Mouse (Mus musculus): ENCODE results near the gene Prps1.
"Not testable (repeated sequence)": the region's sequence is repeated elsewhere in the genome, so short reads cannot be mapped to it uniquely, and the experiment has no call there.

The Prps1 gene

DNA sequence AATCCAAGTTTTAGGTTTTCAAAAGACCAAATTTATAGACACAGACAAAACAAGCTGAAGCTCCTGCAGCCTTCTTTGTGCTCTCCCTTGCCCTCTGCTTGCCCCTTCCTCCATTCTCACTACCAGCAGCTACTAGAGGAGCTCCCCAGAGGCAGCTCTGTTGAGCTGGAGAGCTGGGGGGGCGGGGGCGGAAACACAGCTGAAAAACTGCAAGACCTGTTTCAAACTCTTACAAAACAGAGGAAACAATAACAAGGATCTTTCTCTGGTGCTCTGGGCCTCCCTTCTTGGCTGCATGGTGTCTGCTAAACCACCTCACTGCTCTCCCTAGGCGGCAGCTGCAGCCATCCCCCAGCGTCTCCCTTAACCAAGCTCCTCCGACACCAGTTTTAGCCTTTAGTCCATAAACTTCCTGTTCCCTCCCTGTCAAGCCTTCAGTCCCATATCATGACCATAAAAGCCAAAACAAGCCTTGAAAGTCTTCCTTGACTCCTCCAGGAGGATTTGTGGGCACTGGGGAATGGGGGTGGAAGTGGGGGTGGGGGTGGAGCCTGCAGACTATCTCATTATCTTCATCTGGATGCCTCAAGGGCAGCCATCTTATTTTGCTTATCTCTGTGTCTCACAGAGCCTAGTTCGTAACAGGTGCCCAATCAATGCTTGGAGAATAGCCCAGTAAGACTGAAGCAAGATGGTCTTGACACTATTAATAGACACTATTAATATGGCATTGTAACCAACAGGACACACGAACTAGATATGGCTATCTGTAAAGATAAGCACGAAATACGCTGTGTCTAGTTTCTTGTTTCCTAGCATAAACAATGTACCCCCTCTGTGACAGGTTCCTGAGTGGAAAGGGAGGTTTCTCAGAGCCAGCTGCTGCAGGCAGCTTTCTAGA lies 45.2 kb downstream of the Prps1 start:
- no peak for DNase-seq (ENCODE audit: low read depth)

DNA sequence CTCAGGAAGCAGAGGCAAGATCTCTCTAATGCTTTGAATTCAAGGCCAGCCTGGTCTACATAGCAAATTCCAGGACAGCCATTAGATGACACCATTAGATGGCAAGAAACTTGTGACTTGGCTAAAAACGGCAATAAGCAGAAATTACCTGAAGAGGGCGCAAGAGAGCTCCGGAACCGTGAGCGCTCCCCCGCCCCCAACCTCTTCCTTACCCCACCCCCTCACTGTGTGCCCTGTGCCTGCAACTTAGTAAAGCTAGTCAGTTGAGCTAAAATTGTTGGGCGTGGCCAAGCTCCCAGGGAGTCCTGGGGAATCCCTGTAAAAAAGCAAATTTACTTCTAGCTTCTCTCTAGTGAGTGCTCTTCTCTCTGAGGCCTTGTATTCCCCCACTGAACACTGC lies 47.5 kb downstream of the Prps1 start:
- peak; percentile 62 for DNase-seq (ENCODE audit: low read depth)

DNA sequence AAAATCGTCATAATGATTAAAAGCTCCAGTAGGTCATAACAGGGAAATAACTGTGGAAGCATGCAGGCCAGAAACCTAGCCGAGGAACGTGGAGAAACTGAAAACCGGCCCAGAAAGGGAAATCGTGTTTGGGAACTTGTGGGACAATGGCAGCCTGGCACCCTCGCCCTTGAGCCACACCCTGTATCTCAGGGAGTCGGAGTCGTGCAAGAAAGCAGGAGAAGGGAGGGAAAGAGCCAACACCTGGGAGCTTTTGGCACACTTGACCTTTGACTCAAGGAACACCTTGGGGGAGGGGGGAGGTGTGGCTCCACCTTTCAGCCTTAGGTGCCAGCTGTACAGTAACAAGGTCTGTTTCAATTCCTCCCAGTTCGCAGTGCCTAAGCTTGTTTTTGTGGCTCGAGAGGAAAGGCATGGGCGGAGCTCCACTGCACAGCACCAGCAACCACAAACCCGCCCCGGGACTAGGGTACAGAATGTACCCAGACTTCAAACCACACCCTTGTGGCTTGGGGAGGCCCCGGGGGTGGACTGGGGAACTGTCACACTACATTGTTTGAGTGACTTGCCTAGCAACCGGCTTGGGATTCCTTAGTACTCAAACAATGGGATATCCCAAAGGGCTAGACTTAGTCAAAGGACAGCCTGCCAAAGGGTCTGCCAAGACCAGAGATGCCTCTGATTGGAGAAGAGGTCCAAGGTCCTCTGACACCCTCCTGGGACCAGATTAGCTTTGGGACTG lies 49.3 kb downstream of the Prps1 start:
- DNase-seq (ENCODE audit: low read depth): peak; percentile 76

DNA sequence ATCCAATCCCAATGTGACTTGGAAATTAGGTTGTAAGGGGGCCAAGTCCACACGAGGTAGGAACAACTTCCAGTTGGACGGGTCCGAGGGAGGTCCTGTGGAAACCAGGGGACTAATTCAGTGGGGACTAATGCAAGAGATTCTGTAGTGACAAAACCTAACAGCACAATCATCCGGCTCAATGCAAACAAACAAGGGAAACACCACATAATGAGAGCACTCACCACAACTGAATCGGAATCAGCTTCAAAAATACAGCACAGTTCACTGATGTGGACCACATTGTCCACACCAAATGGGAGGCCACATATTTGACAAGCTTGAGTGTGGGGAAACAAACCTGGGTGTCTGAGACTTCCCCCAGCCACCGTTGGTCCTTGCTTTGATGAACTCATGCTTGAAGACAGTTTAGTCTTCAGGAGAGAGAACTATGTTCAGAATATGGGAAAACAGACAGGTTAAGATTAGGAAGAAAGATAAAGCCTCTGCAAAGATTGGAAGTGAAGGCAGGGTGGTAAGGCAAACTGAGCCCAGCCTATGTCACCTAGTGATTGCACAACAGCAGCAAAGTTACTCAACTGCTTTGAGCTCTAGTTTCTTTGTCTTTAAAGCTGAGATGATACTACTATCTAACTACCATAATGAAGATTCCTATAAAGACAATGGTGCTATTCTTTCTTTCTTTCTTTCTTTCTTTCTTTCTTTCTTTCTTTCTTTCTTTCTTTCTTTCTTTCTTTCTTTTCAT lies 50.2 kb downstream of the Prps1 start:
- no peak for DNase-seq (ENCODE audit: low read depth)

DNA sequence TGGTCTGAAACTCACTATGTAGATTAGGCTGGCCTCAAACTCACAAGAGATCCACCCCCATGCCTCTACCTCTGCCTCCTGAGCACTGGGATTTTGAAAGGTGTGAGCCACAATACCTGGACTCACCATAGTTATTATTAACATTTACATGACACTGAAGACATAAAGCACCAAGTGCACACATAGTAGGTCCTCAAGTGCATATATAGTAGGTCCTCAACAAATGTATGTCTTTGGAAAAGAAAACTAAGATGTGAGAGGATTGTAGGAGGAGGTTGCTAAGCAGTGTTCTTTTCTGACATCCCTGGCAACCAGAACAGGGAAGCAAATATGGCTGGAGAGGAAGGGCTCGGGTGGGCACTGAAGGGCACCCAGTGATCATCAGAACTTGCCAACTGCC lies 51.0 kb downstream of the Prps1 start:
- DNase-seq (ENCODE audit: low read depth): no peak

DNA sequence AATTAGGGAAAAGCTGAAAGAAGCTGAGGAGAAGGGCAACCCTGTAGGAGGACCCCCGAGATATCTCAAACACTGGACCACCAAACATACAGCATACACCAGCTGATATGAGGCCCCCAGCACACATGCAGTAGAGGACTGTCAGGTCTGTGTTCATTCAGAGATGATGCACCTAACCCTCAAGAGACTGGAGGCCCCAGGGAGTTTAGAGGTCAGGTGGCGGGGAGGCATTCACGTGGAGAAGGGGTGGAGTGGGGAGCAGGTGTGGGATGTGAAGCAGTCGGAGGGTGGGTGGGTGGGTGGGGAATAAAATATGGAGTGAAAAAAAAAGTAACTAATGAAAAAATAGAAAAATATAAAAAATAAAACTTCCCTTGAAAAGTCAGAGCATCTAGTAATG lies 52.4 kb downstream of the Prps1 start:
- DNase-seq (ENCODE audit: low read depth): not testable (repeated sequence)

DNA sequence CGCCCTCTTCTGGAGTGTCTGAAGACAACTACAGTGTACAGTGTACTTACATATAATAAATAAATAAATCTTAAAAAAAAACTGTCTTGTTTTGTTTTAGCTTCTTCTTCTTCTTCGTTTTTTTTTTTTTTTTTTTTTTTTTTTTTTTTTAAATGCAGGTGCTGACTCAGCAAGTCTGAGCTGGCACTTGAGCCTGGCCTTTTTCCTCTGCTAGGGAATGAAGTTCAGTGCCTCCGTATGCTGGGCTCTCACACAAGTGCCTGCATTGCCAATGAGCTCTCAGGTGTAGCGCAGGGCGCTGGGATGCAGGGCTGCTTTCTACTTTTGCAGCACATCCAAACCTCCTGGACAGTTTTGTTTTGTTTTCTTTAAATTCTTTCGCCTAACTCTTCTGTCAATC lies 53.4 kb downstream of the Prps1 start:
- no peak for DNase-seq (ENCODE audit: low read depth)

DNA sequence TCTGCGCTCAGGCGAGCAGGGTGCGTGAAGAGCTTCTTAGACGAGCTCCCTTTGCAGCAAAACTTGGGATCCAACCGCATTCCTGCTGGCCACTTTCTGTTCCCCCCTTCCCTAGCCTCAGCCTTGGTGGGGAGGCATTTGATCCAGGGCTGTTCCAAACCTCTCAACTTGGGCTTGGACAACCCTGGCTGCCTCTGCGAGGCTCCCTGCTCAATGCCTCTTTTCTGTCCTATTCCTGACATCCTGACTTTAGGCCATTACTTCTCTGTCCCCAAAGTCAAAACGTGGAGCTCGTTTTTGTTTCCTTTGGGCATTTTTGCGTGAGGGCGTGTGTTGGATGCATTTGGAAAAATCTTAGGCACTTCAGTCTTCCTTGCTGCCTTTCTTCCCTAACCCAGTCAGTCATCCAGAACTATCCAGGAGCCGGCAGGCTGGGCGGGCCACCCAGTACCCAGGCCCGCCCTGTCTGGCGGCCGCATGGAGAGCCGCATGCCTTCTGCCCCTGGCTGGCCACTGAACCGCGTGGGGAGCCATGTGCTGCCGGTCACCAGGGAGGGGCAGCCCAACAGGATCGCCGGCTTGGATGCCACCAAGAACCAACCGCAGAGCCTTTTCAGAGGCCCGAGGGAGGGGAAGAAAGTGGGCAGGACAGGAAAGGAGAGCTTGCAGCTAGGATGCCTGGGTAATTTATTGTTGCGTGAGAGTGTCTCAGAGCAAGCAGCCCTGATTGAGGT lies 54.5 kb downstream of the Prps1 start:
- DNase-seq (ENCODE audit: low read depth): no peak

DNA sequence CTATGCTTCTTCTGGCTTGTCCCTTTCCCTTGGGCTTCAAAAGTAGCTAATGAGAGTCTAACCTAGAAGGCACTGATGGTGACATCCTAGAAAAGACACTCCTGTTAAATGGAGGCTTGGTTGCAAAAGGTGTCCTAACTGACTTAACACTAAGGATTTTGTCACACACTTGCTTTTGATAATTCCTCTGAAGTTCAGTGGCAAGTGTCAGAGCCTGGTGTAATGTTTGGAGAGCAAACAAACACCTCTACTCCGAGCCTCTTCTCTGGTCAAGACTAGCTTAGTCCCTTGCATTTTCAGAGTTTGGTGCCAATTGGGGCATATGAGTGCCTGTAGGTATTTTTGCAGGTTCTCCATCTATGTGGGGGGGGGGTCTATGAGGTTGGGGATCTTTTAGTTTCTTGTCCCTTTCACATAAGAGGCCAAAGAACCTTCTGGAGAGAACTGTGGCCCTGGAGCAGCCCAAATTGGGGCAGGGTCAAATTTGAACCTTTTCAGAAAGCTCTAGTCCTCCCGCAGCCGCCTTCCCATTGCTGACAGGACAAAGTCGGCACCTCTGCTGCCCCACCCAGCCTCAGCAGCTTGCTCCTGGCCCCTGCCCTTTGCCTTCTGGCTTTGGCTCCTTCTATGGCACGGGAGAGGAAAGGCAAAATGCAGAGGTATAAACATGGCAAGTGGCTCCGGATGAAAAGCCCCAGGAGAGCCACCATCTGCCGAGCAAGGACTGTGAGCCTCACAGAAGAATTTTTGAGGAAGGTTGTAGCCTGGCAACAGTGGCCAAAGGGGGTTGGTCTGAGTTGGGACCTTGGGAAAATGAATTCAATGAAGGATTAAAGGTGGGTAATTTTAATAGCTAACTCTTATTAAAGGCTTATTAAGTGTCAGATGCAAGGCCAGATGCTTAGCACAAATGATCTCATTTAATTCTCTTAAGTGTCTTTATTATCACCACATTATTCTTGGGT lies 55.6 kb downstream of the Prps1 start:
- no peak for DNase-seq (ENCODE audit: low read depth)

DNA sequence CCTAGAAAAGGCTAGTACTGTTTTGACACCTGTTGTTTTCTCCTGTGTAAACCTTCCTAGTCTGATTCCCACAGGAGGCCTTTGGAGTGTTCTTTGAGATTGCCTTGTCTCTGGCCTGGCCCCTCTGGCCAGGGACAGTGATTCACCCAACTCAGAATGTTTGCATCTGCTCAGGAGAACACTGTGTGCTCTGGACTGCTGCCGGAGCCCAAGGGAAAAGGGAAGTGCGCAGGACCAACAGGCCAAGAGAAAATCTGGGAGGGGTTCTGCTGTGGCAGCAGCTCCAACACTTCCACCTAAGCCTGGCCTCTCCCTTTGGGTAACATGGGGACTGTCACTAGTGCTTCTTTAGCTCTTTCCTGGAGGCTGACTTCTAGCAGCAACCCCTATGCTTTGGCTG lies 57.0 kb downstream of the Prps1 start:
- no peak for DNase-seq (ENCODE audit: low read depth)

DNA sequence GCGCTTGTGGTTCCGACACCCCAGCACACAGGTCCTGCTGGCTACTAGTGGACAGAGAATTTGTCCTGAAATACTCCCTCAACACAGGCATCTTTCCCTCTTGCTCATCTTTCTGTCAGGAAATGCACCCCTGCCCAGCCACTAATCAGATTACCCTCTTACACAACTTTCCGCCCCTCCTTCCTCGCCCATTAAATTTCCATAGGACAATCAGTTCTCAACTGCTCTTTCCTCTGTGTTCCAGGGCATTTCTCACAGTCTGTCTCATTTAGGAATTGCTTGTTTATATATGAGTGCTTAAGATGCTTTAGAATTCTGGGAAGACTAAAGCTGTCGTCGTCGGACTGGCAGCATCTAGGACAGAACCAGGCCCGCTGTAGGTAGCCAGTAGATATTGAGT lies 61.9 kb downstream of the Prps1 start:
- no peak for DNase-seq (ENCODE audit: low read depth)

DNA sequence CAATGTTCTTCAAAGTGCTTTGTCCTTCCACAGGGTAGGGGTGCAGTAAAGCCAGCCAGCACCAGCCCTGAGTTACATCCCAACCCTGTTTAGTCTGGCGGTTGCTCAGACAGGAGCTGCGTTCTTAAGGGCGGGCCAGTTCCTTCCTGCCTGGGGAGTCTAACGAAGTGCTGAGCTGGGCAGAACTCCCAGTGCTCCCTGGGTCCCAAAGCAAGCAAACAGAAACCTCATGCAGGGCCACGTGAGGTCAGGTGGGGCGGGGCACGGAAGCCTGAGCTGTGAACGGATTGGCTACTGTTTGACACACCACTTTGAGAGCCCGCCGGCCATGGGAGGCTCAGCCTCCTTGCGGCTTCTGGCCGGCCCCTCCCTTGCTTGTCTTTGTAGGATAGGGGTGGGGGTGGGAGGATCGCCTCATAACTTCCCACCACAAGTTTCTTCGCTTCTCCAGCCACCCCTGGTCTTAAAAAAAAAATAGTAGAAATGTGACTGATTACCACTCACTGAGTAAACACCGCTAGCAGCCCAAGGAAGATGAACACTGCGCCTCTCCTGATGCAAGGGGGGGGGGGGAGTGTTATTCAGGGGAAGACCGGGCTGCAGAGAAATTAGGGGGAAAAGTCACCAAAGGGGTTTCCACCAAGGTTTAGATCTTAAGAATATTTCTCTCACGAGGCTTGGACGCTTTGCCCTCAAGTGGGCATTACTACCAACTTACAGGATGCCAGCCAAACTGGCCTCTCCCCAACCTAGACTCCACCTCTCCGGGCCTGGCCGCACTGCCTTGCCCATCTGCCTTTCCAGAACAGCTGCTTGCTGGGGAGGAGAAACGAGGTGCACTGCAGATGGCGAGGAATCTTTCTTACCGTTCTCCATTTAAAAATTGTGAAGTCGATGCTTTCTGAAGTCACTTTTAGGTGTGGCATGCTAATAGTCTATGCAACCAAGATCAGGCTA lies 64.0 kb downstream of the Prps1 start:
- DNase-seq (ENCODE audit: low read depth): peak; percentile 79

DNA sequence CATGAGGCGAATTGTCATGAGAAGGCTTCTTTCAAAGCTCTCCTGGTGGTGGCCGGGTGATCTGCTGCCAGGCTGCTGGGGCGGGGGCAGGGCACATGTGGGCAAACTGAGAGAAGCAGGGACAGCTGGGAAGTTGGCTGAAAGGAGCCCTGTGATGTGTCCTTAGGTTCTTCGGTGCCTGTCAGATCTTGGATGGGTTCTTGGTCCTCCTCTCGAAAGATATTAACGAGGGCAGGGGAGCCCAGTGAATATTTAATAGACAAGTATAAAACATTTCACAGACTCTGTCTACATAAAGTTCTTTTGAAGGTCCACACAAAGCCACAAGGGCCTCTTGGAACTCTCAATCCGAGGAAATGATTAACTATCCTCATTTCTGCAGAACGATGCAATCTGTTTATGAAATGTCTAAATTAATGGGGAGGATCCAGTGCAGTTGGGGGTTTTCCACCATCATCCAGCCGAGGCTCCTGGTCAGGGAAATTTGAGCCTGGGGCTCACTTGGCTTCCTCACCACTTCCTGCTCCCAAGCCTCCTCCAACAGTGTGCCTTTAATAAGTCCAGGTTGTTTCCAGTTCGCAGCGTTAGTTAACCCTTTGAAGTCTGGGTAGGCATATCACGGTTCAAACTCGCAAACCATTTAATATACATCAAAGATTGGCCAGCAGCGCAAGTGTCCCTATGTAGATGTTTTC lies 65.8 kb downstream of the Prps1 start:
- no peak for DNase-seq (ENCODE audit: low read depth)

DNA sequence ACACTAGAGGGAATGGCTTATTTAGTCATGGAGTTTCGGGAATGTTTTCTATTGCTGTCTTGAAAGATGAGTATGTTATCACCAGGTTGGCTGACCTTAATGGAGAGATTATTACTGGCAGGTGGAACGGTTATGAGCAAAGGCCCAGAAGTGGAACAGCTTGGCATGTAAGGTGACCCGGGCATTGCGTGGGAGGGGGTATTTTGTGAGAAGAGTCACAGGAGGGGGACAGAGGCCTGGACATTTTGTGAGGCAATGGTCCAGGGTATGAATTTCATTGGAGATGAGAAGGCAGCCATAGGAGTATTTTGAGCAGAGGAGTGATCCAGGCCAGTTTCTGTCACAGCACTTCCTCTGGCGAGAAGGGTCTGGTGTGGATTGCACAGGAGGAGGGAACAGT lies 67.8 kb downstream of the Prps1 start:
- DNase-seq (ENCODE audit: low read depth): no peak

Data from c-Kit-positive CD71-negative TER-119-negative erythroid progenitor cells, embryonic 14.5 days (primary cell).